Mouse (Mus musculus) brown adipose tissue, adult 24 weeks (tissue): ENCODE data around the gene 5730596B20Rik. TPM values are rescaled to one million over a fixed set of nuclear protein-coding genes. Genes with fewer than 3 reads are reported as not detected.

Experiments
- H3K27ac ChIP-seq: fragments of 200-500 bp; replicated peaks from 2 replicates; pipeline ENCODE4 v1.5.1; 2012; ENCODE audit warnings: low read depth, mild to moderate bottlenecking, low read length
- H3K4me1 ChIP-seq: fragments of 200-500 bp; 2 replicates; pipeline ENCODE4 v1.6.1; 2012; ENCODE audit warnings: low read length, mixed read lengths; ENCODE audit not compliant: control insufficient read depth, insufficient read depth, insufficient read length
- H3K4me3 ChIP-seq: fragments of 200-500 bp; 2 replicates; pipeline ENCODE4 v1.5.1; 2012; ENCODE audit warnings: low read depth, mild to moderate bottlenecking, low read length, moderate library complexity; ENCODE audit not compliant: insufficient read depth
- polyA plus RNA-seq: library from polyadenylated mRNA; stranded (reverse); fragments of >200 nt; gene quantifications from 2 replicates; pipeline ENCODE4 v1.2.4, GENCODE M21; 2012; ENCODE audit not compliant: missing spikeins, insufficient read depth, insufficient read length

5730596B20Rik gene
- polyA plus RNA-seq, 1 experiment, result not detected

DNA sequence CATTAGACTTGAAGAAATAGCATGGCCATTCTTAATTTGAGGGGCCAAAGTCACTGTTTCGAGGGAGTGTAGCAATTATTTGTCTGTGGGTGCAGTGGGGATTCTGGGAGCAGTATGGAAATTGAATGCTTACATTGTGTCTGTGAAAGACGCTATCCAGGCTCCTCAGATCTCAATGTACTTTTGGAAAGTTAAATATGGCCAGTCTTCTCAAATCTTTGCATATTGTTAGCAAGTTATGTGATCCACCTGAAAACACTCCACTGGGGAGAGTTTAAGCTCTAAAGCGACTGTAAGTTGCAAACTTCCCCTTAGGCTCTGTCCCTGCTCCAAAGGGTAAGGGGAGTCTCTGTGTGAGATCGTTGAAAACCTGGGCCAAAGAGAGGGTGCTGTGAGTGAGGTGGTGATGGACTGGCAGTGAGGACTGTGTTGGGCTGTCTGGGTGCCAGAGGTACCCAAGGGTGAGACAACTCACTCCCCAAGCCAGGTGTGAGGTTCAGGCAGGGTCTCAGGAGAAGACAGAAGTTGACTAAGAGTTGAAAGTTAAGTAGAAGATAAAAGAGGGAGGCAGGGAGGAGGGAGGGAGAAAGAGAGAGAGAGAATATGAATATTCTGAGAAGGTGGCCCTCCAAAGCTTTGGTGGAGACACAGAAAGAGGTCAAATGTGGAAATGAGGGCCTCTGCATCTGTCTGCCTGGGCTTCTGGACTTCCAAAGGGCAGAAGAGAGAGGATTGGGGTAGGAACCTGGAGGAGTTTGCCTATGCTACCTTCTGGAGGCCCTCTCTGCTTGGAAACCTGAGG is 29.8 kb downstream of the 5730596B20Rik start:
- H3K27ac ChIP-seq, result no peak overlapping the region
- no peak overlapping the region for H3K4me3 ChIP-seq
- 0 out of 2 replicates have a peak, but pooled peaks cover 3% of the 10 kb centered on the region for H3K4me1 ChIP-seq

DNA sequence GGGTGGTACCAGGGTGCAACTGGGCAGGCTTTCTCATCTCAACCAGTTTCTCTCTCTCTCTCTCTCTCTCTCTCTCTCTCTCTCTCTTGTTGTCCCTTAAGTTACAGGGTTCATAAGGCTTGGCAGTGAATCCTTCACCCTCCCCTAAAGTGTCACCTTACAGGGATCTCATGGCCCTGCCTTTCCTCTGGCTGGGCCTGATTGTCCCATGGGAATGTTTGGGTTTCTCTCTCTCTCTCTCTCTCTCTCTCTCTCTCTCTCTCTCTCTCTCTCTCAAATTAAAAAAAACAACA is 30.3 kb downstream of the 5730596B20Rik start:
- no peak overlapping the region for H3K27ac ChIP-seq
- no peak overlapping the region for H3K4me3 ChIP-seq

DNA sequence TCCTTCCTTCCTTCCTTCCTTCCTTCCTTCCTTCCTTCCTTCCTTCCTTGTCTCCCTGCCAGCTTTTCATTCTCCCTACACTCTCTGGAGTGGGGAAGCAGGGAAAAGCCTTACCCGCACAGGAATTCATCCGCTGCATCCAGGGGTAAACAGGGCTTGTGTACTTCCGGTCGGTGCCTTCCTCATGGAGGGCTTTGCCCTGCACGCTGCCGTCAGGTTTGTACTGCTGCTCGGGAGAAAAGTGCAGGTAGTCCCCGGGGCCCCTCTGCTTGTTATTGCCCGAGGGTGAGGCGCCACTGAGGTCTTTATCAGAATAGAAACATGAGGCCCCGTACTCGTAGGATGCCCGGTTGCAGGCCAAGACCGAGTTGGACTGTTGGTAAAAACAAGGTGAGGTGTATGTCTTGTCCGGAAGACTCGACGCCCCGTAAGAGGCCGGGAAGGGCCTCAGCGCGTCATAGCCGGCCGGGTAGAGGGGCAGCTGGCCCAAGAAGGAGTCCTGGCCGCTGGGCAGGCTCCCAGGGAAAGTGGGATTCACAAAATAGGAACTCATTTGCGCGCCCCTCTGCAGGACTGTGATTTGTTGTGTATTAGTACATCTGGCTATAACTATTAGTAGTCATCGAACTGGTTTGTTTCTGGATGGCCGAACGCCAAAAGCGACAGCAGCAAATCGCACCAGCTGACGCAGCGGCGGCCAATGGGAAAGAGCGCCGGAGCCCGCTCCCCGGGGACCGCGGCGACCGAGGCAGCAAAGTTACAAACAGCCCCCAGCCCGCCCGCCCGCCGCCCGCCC is 31.0 kb downstream of the 5730596B20Rik start, which contains the start of gene Hoxa6:
Gene Hoxa6, minus strand, starts transcription at position 651 of the 796 bp plus-strand sequence.
- Histone ChIP-seq H3K4me1 (0 out of 2 replicates have a peak, but pooled peaks cover 3% of the 10 kb centered on the region), H3K27ac (peak within 1 kb of the TSS; percentile 43; the same call in 1 of the 2 replicates), H3K4me3 (peak within 1 kb of the TSS; percentile 73)

More for the DNA sequence above, 30.3 kb downstream of the 5730596B20Rik start:
- 0 out of 2 replicates have a peak, but pooled peaks cover 3% of the 10 kb centered on the region for H3K4me1 ChIP-seq

DNA sequence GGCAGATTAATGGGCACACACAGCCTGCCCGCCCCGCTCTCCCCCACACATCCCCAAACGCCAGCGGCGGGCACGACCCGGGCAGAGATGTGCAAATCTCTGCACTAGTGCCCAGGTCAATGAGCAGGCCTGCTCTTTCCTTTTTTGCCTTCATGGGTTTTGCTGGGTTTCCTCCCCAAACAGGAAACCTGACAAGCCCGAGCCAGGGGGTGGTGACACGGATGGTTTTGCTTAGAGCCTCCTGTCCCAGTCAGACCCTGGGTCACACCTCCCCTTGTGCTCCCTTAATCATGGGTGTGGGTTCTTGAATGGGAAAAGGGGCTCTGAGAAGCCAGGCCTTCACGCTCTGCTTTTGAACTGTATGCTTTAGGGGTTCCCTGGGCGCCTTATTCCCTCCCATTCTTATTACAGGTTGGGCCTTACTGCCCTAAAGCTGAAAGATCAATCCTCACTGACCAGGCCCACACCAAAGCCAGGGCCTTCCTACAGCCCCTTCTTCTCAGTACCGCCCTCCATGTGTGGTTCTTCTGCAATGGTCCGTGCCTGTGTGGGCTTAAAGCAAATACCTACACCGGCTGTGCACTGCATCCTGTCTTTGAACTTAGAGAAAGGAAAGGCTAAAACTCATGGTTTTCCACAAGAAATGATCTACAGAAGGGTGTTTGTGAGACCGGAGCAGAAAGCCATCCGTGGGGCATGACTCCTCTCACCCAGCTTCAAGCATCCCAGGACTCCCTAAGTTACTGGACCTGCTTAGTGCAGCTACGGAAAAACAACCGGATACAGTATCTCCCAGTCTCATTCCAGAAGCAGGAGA is 31.8 kb downstream of the 5730596B20Rik start:
- Histone ChIP-seq H3K27ac (peak overlapping the region; percentile 24; the same call in 1 of the 2 replicates), H3K4me1 (0 out of 2 replicates have a peak, but pooled peaks cover 3% of the 10 kb centered on the region), H3K4me3 (peak overlapping the region; percentile 54)

DNA sequence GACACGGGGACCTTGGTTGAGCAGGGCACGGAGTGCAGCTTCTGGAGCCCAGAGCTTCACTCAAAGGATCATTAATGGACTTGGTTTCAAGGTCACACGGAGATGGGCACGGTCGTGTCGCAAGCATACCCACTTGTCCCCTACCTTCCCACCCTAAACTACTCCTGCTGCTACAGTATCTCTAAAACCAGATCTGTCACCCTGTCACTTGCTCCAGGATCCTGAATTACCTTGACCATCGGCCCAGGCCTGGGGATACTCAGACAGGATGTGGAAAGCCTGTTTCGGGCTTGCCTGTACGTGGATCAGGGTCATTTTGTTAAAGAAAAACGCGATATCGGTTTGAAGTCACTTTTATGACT is 32.4 kb downstream of the 5730596B20Rik start:
- peak overlapping the region; percentile 54; the same call in 1 of the 2 replicates for H3K4me3 ChIP-seq
- 0 out of 2 replicates have a peak, but pooled peaks cover 3% of the 10 kb centered on the region for H3K4me1 ChIP-seq
- peak overlapping the region; percentile 24; the same call in 1 of the 2 replicates for H3K27ac ChIP-seq

DNA sequence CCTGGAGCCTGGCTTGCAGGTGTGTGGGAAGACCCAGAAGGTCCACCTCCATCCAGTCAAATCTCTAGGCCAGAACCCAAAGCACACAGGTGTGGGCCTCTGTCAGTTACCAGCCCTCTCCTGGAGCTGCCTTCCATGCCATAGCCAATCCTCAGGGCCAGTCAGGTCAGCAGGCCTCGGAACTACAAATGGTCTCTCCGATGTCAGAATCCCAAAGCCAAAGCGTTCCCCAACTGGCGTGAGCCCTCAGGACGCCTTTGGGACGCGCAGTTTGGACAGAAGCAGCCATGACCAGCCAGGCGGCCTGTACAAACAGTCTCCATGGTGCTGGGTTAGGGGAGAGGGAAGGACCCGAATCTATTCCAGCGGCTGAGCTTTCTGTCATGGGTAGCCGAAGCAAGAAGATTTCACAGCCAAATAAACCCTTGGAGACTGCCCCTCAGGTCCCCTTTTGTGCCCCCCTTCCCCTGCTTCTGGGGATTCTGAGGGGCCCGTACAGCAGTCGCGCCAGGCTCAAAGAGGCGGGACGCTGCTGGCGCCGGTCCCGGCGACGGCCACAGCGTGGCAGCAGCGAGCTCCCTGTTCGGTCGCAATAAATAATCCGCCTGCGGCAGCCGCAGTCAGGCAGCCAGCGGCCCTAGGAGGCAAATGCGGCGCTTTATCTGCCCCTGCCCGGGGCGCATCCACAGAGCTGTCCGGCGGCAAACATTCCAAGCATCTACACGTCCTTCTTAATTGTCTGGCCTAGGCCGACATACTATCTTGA is 34.1 kb downstream of the 5730596B20Rik start:
- H3K27ac ChIP-seq, result no peak overlapping the region
- peak overlapping the region; percentile 76 for H3K4me3 ChIP-seq
- H3K4me1 ChIP-seq, result peaks cover 7% of the 10 kb centered on the region; the same call in 1 of the 2 replicates

DNA sequence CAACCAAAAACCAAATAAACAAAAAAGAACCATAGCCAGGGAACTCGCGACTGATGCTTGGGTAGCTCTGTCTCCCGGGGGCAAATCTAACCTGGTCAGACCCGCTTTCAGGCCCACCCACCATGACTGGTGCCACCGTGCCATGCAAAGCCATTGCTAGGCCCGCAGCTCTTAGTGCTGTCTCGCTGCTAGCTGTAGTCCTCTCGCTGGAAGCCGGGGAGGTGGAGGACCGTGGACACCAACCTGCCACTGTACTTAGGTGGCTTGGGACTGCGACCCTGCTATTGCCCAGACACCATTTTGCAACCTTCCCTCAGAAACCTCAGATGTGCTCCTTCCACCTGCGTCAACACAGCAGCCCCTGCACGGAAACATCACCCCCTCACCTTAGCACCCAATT is 34.7 kb downstream of the 5730596B20Rik start:
- H3K4me3 ChIP-seq, result peak overlapping the region; percentile 76
- H3K27ac ChIP-seq, result 0 out of 2 replicates have a peak overlapping the region, but pooled peaks have one; percentile 85
- peaks cover 7% of the 10 kb centered on the region; the same call in 1 of the 2 replicates for H3K4me1 ChIP-seq

DNA sequence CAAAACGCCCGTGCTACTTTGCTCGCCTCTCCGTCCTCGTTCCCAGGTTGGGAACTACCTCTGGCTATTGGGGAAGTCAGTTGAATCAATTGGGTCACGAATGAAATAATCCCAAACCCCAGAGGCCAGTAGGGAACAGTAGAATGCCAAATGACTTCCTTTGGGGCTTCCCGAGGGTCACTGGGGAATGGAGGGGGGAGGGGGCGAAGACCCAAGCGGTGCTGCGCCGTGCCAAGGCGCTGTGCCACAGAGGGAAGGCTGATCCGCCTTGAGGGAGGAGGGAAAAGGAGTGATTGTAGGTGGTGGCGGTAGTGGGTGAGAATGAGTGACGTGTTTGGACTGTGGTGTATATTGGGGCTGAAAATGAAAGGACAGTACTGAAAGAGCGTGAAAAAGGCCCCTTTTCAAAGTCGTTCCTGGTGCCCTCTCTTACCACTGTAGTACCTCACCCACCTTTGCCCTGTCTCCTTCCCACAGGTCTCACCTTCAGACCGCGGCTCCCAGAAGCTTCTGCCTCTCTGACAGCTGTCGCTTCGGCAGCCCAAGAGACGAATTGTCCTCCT is 35.3 kb downstream of the 5730596B20Rik start:
- Histone ChIP-seq H3K4me1 (peaks cover 7% of the 10 kb centered on the region; the same call in 1 of the 2 replicates), H3K4me3 (peak overlapping the region; percentile 76), H3K27ac (peak overlapping the region; percentile 85)

DNA sequence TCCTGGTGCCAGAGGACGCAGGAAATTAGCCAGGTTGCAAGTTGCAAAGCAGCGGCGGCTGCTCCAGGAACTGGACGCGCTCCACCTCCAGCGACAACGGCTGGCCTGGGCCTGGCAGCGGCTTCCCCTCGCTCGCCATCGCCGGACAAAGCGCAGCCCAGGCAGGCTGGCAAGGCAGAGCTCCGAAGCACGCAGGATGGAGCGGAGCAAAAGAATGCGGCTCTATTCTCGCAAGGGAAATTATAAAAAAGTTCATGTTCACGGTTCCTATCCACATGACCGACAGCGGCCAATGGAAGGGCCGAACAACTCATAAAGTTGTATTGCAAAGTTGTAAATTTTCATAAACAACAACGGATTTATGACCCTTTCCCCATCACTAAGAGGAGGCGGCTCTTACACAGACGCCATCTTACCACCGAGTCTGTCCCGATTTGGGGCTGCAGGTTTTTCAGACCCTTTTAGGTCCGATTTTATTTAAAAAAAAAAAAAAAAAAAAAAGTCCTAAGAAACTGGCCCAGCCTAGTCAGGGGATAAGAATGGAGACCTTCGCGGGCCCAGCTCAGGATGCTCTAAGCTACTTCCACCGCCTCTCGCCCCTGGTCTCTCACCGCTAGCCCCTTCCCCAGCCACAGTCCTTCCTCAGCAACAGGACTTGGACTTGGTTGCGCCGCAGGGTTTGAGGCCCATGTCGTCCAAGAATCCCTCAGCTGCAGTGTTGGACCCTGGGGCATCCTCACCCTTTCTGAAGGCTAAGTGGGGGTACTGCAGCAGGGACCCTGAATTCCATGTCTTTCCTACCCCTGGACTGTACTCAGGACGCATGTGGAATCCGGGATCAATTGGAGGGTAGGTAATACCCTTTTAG is 36.1 kb downstream of the 5730596B20Rik start, which contains the start of the genes Hoxa3 and Gm28308:
Gene Hoxa3, minus strand, starts transcription at position 218 of the 868 bp plus-strand sequence.
Gene Gm28308, minus strand, starts transcription at position 221 of the 868 bp plus-strand sequence.
- Histone ChIP-seq H3K4me3 (peak within 1 kb of the TSS; percentile 76), H3K27ac (peak within 1 kb of the TSS; percentile 85), H3K4me1 (peaks cover 7% of the 10 kb centered on the region; the same call in 1 of the 2 replicates)

DNA sequence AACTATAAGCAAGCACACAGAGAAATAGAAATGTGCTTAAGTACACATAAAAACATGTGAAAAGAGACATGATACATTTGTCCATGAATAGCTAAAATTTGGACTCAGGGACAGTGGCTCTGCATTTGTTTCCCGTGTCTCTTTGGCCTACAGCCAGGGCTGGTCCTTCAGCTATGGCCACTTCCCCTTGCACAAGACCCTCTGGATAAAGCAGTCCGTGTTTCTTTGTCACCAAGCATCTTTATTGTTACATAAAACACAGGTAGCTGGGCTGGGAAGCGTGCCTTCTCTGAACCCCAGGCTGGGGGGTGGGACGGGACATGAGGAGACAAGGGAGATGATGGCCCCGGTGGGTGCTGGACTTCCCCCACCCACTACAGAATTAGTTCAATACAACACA is 37.0 kb downstream of the 5730596B20Rik start:
- H3K4me3 ChIP-seq, result no peak overlapping the region
- H3K4me1 ChIP-seq, result peaks cover 4% of the 10 kb centered on the region; the same call in 1 of the 2 replicates
- H3K27ac ChIP-seq, result no peak overlapping the region

DNA sequence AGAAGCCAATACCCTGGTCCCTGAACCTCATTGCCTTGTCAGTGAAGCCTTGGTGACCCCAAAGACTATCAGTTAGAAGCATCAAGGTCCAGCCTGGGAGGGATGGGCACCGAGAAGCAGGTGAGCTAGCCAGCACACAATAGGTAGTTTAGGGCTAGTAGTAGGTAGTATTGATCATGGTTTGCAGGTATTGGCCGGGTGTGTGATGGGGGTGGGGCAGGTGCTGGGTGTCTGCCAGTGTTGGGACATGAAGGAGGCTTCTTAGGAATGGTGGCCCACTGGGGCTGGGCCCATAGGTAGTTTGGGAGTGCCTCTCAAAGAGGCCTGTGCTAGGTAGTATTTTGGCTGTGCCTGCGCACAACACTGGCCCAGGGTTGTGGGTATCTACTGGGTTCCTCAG is 37.8 kb downstream of the 5730596B20Rik start:
- no peak overlapping the region for H3K27ac ChIP-seq
- peaks cover 4% of the 10 kb centered on the region; the same call in 1 of the 2 replicates for H3K4me1 ChIP-seq
- no peak overlapping the region for H3K4me3 ChIP-seq

DNA sequence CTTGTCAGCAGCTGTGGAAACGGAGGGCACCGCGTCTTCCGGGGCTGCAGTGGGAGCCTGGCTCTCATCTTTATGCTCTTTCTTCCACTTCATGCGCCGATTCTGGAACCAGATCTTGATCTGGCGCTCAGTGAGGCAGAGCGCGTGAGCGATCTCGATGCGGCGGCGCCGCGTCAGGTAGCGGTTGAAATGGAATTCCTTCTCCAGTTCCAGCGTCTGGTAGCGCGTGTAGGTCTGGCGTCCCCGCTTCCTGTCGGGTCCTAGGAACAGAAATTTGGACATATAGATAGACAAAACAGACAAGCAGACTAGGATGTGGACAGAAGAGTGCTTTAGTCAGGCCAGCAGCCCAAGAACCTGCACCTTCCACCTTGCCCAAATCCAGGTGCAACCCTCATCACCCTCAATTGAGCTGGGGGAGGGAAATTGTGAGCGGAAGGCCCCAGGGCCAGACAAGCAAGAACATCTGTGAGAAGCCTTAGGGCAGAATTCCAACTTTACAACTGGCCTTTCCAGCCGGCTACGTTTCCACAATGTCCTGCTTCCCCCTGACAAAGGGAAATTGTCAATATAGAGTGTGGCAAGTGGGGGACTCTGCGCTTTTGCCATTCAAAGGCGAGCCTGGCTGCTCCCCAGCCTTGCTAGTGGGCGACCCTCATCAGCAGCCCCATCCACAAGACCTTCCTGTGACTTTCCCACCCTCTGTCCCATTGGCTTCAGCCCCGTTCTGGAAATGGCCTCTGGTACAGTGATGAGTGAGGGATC is 38.7 kb downstream of the 5730596B20Rik start:
- peaks cover 4% of the 10 kb centered on the region; the same call in 1 of the 2 replicates for H3K4me1 ChIP-seq
- H3K27ac ChIP-seq, result no peak overlapping the region
- H3K4me3 ChIP-seq, result peak overlapping the region; percentile 26
